Mouse (Mus musculus) T-helper 17 cell (primary cell): Measurements from ENCODE around the gene Psmd3.
"Not testable (repeated sequence)": the region's sequence is repeated elsewhere in the genome, so short reads cannot be mapped to it uniquely, and the experiment has no call there.

Experiments used
- in situ Hi-C, 2 experiments: fragments of 300-600 bp; cut with MboI, MseI; formaldehyde crosslinking; loops; 1 replicate in 1 of 2; 2 replicates in 1 of 2; pipeline ENCODE4 v1.15.1; 2025; ENCODE audit warnings: high pct_unique_total_duplicates in 2 of 2

Gene Psmd3

DNA sequence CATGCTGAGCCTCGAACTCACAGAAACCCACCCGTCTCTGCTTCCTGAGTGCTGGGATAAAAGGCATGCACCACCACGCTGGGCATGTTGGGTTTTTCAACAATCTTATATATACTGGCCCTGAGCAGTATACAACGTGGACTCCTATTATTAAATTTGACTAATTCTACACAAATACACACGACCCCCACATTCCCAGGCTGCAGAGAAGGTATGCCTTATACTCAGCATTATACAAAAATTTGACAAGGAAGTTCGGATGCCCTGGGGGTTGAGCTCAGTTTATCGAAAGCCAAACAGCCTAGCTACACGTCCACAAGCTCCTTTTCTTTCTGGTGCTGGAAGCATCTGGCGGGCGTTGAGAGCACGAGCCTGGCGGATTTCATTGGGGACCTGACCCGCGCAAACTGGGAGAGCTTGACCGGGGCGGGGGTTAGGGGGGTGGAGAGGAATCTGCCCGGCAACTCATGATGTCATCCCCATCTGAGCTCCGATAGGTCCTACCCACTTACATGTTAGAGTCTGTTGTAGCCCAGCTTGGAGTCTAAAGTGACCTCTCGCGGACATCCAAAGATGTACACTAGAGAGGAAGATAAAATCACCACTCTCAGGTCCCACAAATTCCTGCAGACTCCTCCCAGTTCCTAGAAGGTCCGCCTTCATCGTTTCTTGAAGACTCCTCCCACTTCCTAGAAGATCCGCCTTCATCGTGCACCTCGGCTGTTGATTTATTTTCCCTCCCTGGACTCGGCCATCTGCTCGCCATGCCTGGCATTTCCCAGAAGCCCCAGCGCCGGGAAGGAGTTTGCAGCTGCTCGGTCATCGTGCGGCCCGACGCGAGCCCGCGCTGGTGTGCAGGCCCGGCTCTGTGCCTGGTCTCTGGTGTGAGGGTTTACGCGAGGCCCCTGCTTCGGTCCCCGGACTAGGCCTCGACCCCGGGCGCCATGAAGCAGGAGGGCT is at the start of gene Psmd3:
Gene Psmd3, plus strand, starts transcription at position 769 of the 960 bp plus-strand sequence.
- in situ Hi-C loops: no loop called here

DNA sequence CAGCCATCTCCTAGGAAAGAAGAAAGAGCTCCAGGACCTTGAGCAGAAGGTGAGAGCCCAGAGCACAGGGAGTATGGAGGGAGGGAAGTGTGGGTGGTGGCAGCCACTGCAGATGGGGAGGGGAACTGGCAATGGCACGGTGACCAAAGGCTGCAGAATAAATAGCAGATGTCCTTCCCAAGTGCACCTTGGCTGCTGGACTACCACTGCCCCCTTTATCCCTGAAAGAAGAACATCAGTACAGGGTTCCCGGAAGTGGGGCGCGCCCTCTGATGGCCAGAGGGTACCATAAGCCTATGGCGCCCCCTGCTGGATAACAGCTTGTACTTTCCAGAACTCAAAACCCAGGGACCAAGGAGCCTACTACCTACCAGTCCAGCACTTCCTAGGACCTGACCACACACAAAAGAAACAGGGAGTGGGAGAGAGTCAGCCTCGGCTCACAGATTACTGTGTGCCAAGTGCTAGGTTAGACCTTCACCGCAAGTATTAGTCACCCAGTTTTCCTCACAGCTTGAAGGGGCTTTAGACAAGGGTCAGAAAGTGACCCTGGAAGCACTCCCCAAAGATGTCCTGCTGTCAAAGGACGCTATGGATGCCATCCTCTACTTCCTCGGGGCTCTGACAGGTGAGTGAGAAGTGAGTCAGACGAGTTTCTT is 46.9 kb upstream of the Psmd3 start:
- in situ Hi-C loops: loop anchor here (5.0 to 25.0 kb wide), 4 partner anchors 37 to 1248 kb away; partner anchors contain the start of genes Grb7 (in 1 of the 2) and Mien1 (in 1 of the 2)

DNA sequence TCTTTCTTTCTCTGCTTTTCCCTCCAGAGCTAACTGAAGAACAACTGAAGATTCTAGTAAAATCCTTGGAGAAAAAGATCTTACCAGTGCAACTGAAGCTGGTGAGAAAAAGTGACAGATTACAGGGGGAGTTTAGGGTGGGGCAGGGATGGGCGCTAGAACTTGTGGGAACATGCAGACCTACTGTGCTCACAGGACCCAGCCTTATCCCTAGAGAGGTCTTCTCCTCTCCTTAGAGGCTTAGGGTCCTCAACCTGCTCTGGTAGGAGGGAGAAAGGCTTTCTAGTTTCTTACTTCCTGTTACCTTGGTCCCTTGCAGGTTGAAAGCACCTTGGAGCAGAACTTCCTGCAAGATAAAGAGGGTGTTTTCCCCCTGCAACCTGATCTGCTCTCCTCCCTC is 44.9 kb upstream of the Psmd3 start:
- in situ Hi-C loops: loop anchor here (5.0 to 25.0 kb wide), 4 partner anchors 35 to 1250 kb away; partner anchors contain the start of genes Grb7 (in 1 of the 2) and Mien1 (in 1 of the 2)

DNA sequence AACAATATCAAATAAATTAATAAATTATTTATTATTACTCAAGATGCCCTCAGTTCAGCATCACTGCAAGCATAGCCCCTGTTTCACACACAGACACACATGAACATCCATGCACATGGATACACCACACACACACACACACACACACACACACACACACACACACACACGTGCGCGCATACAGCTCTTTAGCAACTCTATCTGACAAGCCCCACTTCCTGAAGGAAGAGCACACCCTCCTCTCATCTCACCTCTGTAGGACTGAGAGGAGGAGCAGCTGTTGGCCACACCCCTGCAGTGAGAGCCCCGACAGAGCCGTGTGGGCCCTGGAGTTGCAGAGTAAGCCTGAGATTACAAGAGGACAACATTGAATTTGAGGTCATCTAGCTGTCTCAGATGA is 42.3 kb upstream of the Psmd3 start:
- in situ Hi-C loops: loop anchor here in 1 of 2 experiments (25.0 kb wide), 2 partner anchors 203 to 1253 kb away; partner anchors contain the start of genes Grb7 and Mien1

DNA sequence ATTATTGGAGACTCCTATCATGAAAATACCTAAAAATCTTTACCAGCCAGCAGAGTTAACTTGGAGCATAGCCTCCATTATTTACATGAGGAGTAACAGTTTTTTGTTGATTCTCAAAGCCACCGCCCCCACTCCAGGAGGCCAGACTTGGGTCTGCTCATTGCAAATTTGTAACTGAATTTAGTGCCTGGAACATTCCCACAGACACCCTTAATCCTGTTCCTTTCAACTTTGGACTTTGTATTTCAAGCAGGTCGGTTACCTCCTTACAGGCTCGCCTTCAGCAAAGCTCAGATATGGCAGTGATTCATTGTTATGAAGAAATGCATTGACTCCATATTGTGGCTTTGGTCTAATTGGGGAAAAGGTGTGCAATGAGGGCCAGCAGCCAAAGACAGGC is 37.6 kb upstream of the Psmd3 start:
- in situ Hi-C loops: loop anchor here (5.0 to 25.0 kb wide), 3 partner anchors 37 to 1257 kb away; partner anchors contain the start of genes Grb7 (in 1 of the 2) and Mien1 (in 1 of the 2)

DNA sequence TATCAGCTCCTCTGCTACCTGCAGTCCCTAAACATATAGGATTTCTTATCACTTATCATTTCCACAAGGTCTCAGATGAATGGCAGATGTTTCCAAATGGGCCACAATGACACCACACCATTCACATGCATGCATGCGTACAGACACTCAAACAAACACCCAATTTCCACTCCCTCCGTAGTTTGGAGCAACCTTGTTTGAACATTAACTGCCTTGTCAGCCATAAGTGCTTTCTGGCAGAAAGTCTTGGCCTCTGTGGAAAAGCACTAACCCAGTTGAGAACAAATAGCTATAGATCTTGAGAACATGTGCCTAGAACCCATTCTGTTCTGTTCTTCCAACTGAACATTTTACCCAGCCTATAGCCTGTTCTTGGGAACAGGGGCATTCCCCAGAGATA is 36.4 kb upstream of the Psmd3 start:
- in situ Hi-C loops: loop anchor here (5.0 to 25.0 kb wide), 3 partner anchors 39 to 1259 kb away; partner anchors contain the start of genes Grb7 (in 1 of the 2) and Mien1 (in 1 of the 2)

DNA sequence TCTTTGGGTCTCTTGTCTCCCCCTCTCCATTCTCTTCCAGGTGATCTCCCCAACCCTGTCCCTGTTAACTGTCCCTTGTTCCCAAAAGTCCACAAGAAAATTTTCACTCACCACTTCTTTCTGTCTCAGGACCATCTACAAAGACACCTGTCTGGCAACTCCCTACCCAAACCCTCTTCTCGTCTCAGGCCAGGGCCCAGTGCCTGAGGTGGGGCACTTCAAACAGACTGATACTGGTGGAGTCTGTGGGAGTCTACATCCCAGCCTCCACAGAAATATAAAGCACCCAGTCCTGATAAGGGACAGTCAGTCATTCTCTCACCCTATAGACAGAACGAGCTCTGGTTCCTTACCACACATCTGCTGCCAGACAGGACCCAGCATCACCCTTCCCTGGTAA is 35.9 kb upstream of the Psmd3 start, which contains the start of gene Gsdma2:
Gene Gsdma2, plus strand, starts transcription at position 301 of the 400 bp plus-strand sequence.
- in situ Hi-C loops: loop anchor here (5.0 to 25.0 kb wide), 3 partner anchors 39 to 1259 kb away; partner anchors contain the start of genes Grb7 (in 1 of the 2) and Mien1 (in 1 of the 2)

DNA sequence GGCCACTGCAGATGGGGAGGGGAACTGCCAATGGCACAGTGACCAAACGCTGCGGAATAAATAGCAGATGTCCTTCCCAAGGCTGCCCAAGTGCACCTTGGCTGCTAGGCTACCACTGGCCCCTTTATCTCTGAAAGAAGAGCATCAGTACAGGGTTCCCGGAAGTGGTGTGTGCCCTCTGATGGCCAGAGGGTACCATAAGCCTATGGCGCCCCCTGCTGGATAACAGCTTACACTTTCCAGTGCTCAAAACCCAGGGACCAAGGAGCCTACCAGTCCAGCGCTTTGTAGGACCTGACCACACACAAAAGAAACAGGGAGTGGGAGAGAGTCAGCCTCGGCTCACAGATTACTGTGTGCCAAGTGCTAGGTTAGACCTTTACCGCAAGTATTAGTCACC is 27.3 kb upstream of the Psmd3 start:
- in situ Hi-C loops: loop anchor here in 1 of 2 experiments (10.0 kb wide), 1 partner anchor 50 kb away; no protein-coding TSS in a partner anchor

DNA sequence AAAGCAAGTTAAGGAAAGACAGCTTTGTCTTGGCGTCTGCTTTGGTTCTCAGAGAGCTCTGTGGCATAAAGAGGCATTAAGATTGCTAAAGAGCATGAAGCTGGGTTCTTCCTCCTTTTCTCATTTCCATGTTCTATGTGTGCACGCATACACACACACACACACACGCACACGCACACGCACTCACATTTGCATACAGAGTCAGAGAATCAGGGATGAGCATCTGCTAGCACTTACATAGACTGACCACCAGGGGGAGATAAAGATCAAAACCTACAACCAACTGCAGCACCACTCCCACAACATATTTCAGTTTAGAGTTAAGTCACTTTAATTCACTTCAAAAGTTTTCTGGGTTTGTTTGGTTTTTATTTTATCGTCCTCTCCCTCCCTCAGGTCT is 21.8 kb upstream of the Psmd3 start:
- in situ Hi-C loops: no loop called here

DNA sequence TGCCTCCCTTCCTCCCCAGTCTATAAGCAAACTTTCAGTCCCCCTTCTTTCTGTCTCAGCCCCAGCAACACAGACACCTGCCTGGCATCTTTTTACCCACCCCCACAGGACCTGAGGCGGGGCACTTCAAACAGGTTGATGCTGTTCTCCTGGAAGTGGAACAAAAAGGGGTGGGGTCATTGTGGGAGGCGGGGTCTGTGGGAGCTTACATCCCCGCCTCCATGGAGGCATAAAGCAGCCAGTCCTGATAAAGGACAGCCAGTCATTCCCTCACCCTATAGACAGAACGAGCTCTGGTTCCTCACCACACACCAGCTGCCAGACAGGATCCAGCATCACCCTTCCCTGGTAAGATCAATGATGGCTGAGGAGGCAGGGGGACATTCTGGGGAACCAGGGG is 18.3 kb upstream of the Psmd3 start, which contains the start of gene Gsdma:
Gene Gsdma, plus strand, starts transcription at position 261 of the 400 bp plus-strand sequence.
- in situ Hi-C loops: no loop called here

DNA sequence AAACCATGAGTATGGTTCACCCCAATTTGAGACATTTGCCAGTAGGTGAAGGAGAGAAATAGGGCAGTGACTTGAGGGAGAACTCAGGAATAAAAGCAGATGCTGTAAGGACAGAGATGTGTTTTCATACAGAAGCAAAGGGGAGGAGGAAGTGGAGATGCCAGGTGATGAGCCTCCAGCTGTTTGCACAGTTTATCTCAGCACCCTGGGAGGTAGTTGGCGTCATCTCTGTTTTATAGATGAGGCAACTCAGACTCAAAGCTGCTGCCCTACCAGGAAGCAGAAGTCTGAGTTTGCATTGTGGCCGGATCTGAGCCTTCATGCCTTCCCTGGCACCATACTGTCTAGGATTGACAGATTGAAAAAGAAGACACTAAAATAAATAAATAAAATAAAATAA is 13.4 kb upstream of the Psmd3 start:
- in situ Hi-C loops: no loop called here

DNA sequence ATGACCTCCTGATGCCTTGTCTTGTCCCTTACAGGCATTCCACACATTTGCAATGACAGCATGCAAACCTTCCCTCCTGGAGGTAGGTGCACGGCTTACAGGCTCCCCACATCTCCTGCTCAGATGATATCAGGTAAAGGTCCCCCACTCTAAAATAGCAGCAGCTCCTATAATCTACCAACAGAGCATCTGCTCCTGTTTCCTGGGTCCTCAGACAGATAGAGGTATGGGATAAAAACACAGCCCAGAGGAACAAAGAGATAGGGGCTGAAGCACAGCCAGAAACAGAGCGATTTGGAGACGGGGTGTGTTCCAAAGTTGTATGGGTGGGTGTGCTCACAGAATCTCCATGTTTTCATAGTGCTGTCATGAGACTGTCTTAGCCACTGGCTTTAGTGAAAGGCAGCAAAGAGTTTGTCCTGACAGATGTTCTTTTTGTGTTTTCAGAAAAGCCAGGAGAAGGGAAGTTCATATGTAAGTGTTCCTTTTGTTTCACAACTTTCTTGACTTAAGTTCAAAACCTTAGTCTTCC is 11.0 kb upstream of the Psmd3 start:
- in situ Hi-C loops: loop anchor here (5.0 kb wide), 3 partner anchors 34 to 94 kb away; no protein-coding TSS in a partner anchor

DNA sequence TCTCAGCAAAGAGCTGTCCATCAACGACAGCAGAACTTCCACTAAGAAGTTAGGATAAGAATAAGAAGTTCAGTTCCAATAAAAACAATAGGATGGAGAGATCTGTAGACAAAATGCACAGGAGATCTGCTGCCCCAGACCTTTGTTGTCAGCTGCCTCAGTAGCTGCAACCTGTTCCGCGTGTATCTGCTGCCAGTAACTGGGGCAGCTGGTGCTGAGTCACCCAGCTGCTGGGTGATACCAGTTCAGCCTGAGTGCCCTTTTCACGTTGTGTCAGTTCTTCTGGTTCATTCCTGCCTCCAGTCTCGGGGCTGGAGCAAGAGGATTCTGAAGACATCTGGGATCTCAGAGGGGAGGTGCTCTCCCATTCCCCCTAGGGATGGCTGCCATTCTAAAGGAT is 10.5 kb upstream of the Psmd3 start:
- in situ Hi-C loops: loop anchor here (5.0 kb wide), 3 partner anchors 35 to 95 kb away; no protein-coding TSS in a partner anchor

DNA sequence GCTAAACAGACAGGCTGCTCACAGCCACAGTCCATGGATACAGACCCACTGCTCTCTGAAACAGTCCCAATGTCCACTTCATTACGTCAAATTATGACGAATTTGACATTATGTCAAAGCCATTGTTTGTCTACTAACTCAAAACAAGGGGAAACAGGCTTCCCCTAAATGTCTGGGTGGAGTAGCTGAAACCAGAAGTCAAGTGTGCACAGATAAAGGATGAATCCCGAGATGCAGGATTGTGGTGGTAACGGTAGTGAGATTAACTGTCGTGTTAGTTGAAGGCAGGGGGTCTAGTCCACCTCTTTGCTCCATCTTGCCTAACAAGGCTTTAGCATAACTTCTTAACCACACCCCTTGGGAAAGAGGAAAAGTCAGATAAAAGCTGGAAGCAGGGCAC is 9.9 kb upstream of the Psmd3 start:
- in situ Hi-C loops: loop anchor here (5.0 kb wide), 3 partner anchors 35 to 95 kb away; no protein-coding TSS in a partner anchor

DNA sequence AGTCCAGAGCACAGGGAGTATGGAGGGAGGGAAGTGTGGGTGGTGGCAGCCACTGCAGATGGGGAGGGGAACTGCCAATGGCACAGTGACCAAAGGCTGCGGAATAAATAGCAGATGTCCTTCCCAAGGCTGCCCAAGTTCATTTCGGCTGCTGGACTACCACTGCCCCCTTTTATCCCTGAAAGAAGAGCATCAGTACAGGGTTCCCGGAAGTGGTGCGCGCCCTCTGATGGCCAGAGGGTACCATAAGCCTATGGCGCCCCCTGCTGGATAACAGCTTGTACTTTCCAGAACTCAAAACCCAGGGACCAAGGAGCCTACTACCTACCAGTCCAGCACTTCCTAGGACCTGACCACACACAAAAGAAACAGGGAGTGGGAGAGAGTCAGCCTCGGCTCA is 9.2 kb upstream of the Psmd3 start:
- in situ Hi-C loops: loop anchor here (5.0 kb wide), 3 partner anchors 36 to 96 kb away; no protein-coding TSS in a partner anchor

DNA sequence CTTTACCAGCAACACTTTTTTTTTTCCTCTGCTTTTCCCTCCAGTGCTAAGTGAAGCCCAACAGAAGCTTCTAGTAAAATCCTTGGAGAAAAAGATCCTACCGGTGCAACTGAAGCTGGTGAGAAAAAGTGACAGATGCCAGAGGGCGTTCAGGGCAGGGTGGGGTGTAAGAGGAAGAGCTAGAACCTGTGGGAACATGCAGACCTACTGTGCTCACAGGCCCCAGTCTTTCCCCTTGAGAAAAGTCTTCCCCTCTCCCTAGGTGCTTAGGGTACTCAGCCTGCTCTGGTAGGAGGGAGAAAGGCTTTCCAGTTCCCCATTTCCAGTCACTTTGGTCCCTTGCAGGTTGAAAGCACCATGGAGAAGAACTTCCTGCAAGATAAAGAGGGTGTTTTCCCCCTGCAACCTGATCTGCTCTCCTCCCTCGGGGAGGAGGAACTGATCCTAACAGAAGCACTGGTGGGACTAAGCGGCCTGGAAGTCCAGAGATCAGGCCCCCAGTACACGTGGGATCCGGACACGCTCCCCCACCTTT is 6.5 kb upstream of the Psmd3 start:
- in situ Hi-C loops: no loop called here

DNA sequence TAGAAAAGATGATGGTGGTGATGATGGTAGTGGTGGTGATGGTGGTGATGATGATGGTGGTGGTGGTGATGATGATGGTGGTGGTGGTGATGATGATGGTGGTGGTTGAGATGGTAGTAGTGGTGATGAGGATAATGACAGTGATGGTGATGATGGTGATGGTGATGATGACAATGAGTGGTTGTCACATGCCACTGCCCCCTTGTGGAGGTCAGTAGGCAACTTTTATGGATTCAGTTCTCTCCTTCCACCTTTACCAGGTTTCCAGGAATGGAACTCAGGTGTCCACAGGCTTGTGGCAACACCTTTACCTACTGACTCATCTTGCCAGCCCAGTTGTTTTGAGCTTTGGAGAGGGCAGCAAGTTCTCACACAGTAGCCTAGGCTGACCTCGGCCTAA is 2.3 kb upstream of the Psmd3 start:
- in situ Hi-C loops: no loop called here

DNA sequence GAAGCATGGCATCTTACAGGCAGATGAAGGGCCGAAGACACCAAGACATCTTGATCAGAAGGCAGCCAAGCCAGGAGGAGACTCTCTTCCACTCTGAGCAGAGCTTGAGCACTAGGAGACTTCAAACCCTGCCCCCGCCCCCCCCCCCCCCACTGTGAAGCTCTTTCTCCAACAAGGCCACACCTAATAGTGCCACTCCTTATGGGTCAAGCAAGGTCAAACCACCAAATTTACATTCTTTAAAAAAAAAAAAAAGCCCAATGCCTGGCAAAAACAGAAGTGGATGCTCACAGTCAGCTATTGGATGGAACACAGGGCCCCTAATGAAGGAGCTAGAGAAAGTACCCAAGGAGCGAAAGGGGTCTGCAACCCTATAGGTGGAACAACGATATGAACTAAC is 1.8 kb upstream of the Psmd3 start:
- in situ Hi-C loops: not testable (repeated sequence)

DNA sequence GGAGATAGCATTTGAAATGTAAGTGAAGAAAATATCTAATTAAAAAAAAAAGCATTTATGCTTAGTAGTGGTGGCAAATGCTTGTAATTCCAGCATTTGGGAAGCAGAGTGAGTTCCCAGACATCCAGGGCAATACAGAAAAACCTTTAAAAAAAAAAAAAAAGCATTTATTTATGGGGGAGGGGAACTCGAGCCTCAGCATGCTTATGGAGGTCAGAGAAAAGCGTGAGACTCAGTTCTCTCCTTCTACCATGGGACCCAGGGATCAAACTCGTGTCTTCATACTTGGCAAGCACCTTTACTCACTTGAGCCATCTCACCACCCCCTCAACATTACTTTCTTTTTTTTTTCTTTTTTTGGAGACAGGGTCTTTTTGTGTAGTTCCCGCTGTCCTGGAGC is 1.2 kb upstream of the Psmd3 start:
- in situ Hi-C loops: no loop called here

DNA sequence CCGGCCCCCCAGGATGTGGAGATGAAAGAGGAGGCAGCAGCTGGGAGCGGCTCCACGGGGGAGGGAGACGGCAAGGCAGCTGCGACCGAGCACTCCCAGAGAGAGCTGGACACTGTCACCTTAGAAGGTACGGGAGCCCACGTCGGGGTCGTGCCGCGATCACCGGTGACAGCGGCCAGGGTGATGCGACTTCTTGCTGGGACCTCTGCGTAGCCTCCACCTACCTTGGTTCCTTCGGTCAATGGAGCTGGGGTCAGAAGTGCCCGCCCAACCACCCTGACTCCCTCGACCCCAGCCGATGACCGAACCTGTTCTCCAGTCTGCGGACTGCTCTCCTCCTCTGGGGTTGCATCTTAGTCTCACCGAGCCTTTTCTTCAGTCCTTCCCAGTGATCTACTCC is 457 bp downstream of the Psmd3 start:
- in situ Hi-C loops: no loop called here

DNA sequence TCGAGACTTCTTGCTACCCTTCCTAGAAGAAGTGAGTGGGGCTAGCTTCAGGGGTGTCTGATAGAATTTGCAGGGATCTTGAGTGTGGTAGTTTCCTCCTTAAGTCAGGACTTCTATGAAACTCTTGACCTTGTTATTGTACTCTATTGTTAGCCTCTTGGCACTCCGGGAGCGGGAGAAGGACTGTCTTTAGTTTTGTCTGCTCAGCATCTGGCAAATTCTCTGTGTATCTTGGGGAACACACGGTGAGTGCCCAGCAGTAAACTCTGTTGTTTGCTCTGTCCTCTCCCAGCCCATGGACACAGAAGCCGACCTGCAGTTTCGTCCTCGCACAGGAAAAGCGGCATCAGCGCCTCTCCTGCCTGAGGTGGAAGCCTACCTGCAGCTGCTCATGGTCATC is 3.3 kb downstream of the Psmd3 start:
- in situ Hi-C loops: no loop called here
